Mouse (Mus musculus) heart, embryonic 13.5 days (tissue): ENCODE results near the gene Mpg. TPM values are rescaled to one million over a fixed set of nuclear protein-coding genes. Genes with fewer than 3 reads are reported as not detected.
A peak's percentile ranks its signal among the peaks of the same experiment; 100 is the strongest.

Experiments used
- ATAC-seq: fragments of 200-750 bp; cut with Nextera tagmentation; 2 replicates; pipeline ENCODE4 v1.8.0; 2017; ENCODE audit warnings: moderate TSS enrichment; ENCODE audit not compliant: insufficient number of reproducible peaks, low FRiP score, low TSS enrichment; ENCODE audit errors: extremely low read depth
- H3K27ac ChIP-seq: fragments of 300-500 bp; sonication (generic); replicated peaks from 2 replicates; pipeline ENCODE4 v1.5.1; 2015; ENCODE audit warnings: moderate library complexity, mild to moderate bottlenecking, inconsistent platforms
- H3K27me3 ChIP-seq: fragments of 300-500 bp; sonication (generic); replicated peaks from 2 replicates; pipeline ENCODE4 v1.6.1; 2015; ENCODE audit warnings: mild to moderate bottlenecking, inconsistent platforms
- H3K36me3 ChIP-seq: fragments of 300-500 bp; sonication (generic); 2 replicates; pipeline ENCODE4 v1.6.1; 2015; ENCODE audit warnings: mild to moderate bottlenecking, inconsistent platforms
- H3K4me1 ChIP-seq: fragments of 300-500 bp; sonication (generic); 2 replicates; pipeline ENCODE4 v1.6.1; 2015; ENCODE audit warnings: inconsistent platforms
- H3K4me2 ChIP-seq: fragments of 300-500 bp; sonication (generic); 2 replicates; pipeline ENCODE4 v1.6.1; 2015; ENCODE audit warnings: inconsistent platforms, mild to moderate bottlenecking, moderate library complexity
- H3K4me3 ChIP-seq: fragments of 300-500 bp; sonication (generic); 2 replicates; pipeline ENCODE4 v1.5.1; 2015; ENCODE audit warnings: moderate library complexity, mild to moderate bottlenecking, inconsistent platforms
- H3K9ac ChIP-seq: fragments of 300-500 bp; sonication (generic); 2 replicates; pipeline ENCODE4 v1.6.1; 2015; ENCODE audit warnings: inconsistent platforms, mild to moderate bottlenecking, moderate library complexity
- H3K9me3 ChIP-seq: fragments of 300-500 bp; sonication (generic); 2 replicates; pipeline ENCODE4 v1.6.1; 2016; ENCODE audit warnings: inconsistent platforms
- WGBS: fragments of 180-500 bp; shearing (Covaris S2); methylation state at CpG from one replicate; pipeline ENCODE4 v1.1.7; 2015; ENCODE audit warnings: mixed read lengths; 5-methylcytosine and 5-hydroxymethylcytosine counted together
- polyA plus RNA-seq: library from polyadenylated mRNA; unstranded; fragments of >200 nt; fragmentation: Nextera tagmentation; extraction: Ambion mirVana; gene quantifications from 2 replicates; pipeline ENCODE4 v1.2.1, GENCODE M21; 2015

Mpg gene
- polyA plus RNA-seq, 1 experiment from 2014 or later = 21.2 TPM

DNA sequence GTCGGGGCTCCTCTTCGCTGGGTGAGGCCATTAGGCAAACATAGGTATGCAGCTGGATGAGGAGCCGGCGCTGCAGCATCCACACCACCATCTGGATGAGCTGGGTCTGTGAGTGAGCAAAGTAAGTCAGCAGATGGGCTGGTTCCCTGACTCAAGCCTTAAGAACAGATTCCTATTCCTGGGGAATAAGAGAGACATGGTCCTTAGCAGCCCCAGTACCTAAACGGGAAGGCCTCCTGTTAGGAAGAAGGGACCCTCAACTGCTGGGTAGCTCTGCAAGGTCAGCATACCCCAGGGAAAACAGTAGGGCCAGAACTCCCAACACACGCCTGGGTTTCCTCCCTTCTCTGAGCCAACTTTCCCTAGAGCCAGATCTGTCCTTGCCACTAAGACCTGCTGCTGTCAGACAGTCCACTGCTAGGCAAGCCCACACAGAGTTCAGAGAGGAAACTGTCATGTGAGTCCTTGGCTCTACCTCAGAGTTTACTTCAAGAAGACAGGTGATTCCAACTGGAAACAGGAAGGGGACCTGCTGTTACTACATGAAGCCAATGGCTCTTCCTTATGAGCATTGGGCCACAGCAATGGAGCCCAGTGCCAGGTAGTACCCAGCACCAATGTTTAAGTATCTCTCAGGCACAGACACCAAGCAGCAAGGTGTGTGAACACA lies 8.6 kb downstream of the Mpg start:
- H3K36me3 ChIP-seq = peaks cover 82% of the 10 kb centered on the region
- 88% methylated on average over 6 of the region's 6 CpGs for WGBS
- H3K9ac ChIP-seq = 0 out of 2 replicates have a peak overlapping the region, but pooled peaks have one; percentile 52

GRCm38 (mm10) chr11:32235646-32236045 lies 9.3 kb downstream of the Mpg start:
- Histone ChIP-seq H3K4me3 (no peak overlapping the region), H3K9me3 (no peaks in the 10 kb centered on the region), H3K4me2 (no peak overlapping the region), H3K27ac (peak overlapping the region; percentile 51), H3K27me3 (no peaks in the 10 kb centered on the region), H3K9ac (0 out of 2 replicates have a peak overlapping the region, but pooled peaks have one; percentile 52), H3K4me1 (peaks cover 36% of the 10 kb centered on the region), H3K36me3 (peaks cover 82% of the 10 kb centered on the region)
- no peak for ATAC-seq
- WGBS = 38% methylated on average over 3 of the region's 3 CpGs

More for the DNA sequence above, 8.6 kb downstream of the Mpg start:
- no peak overlapping the region for H3K4me2 ChIP-seq
- ATAC-seq = no peak
- no peaks in the 10 kb centered on the region for H3K9me3 ChIP-seq
- H3K4me3 ChIP-seq = no peak overlapping the region
- peaks cover 36% of the 10 kb centered on the region for H3K4me1 ChIP-seq
- peak overlapping the region; percentile 51 for H3K27ac ChIP-seq
- H3K27me3 ChIP-seq = no peaks in the 10 kb centered on the region

GRCm38 (mm10) chr11:32236132-32236531 lies 9.8 kb downstream of the Mpg start:
- H3K27ac ChIP-seq = peak overlapping the region; percentile 32; the same call in 1 of the 2 replicates
- H3K9me3 ChIP-seq = no peaks in the 10 kb centered on the region
- H3K4me2 ChIP-seq = no peak overlapping the region
- no peak for ATAC-seq
- no peaks in the 10 kb centered on the region for H3K27me3 ChIP-seq
- H3K4me3 ChIP-seq = no peak overlapping the region
- 64% methylated on average over 2 of the region's 2 CpGs for WGBS
- peaks cover 82% of the 10 kb centered on the region for H3K36me3 ChIP-seq
- H3K9ac ChIP-seq = peak overlapping the region; percentile 42; the same call in 1 of the 2 replicates
- H3K4me1 ChIP-seq = peaks cover 36% of the 10 kb centered on the region

- Histone ChIP-seq H3K27ac (no peak overlapping the region), H3K27me3 (no peaks in the 10 kb centered on the region), H3K9me3 (no peaks in the 10 kb centered on the region), H3K4me3 (no peak overlapping the region), H3K36me3 (peaks cover 82% of the 10 kb centered on the region), H3K4me2 (no peak overlapping the region), H3K9ac (peak overlapping the region; percentile 42; the same call in 1 of the 2 replicates), H3K4me1 (peaks cover 36% of the 10 kb centered on the region)
- 60% methylated on average over 9 of the region's 9 CpGs for WGBS
- no peak for ATAC-seq
Observed at GRCm38 (mm10) chr11:32236712-32237410, 10.6 kb downstream of the Mpg start.

GRCm38 (mm10) chr11:32237411-32237795 lies 11.1 kb downstream of the Mpg start:
- WGBS = 85% methylated on average over 3 of the region's 3 CpGs
- no peak overlapping the region for H3K9ac ChIP-seq
- ATAC-seq = no peak

GRCm38 (mm10) chr11:32238093-32238860 lies 12.0 kb downstream of the Mpg start:
- Histone ChIP-seq H3K27ac (no peak overlapping the region; the same call in 1 of the 2 replicates), H3K9ac (no peak overlapping the region), H3K4me3 (no peak overlapping the region), H3K4me2 (peak overlapping the region; percentile 33; the same call in 1 of the 2 replicates), H3K27me3 (no peaks in the 10 kb centered on the region), H3K9me3 (no peaks in the 10 kb centered on the region), H3K4me1 (peaks cover 43% of the 10 kb centered on the region), H3K36me3 (peaks cover 75% of the 10 kb centered on the region)
- 69% methylated on average over 5 of the region's 5 CpGs for WGBS
- ATAC-seq = peak; percentile 37; the same call in 1 of the 2 replicates

More at GRCm38 (mm10) chr11:32237411-32237795, 11.1 kb downstream of the Mpg start:
- Histone ChIP-seq H3K36me3 (peaks cover 82% of the 10 kb centered on the region), H3K27ac (no peak overlapping the region), H3K27me3 (no peaks in the 10 kb centered on the region), H3K9me3 (no peaks in the 10 kb centered on the region), H3K4me1 (peaks cover 36% of the 10 kb centered on the region), H3K4me2 (no peak overlapping the region), H3K4me3 (no peak overlapping the region)

GRCm38 (mm10) chr11:32241391-32241790 lies 15.1 kb downstream of the Mpg start:
- ATAC-seq = no peak
- H3K4me3 ChIP-seq = no peak overlapping the region
- no peak overlapping the region for H3K4me2 ChIP-seq
- no peaks in the 10 kb centered on the region for H3K9me3 ChIP-seq
- no peak overlapping the region for H3K27ac ChIP-seq
- peaks cover 40% of the 10 kb centered on the region for H3K4me1 ChIP-seq
- peaks cover 77% of the 10 kb centered on the region for H3K36me3 ChIP-seq
- H3K27me3 ChIP-seq = no peaks in the 10 kb centered on the region
- H3K9ac ChIP-seq = no peak overlapping the region

DNA sequence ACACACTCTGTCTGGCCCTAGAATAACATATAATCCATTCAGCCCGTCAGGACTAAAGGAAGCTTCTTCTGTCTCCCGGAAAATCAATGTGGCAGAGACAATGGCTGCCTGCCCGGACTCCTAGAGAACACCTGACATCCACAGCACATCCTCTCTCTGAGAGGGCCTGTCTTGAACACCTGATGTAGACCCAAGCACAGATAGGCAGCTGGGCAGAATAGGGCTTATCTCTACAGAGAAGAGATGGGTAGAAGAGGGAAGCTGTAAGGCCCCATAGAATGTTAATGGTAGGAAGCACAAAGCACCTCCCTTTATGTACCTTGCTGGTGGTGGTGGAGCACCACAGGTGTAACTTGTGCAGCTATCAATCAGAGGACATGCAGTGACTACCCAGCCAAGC lies 15.9 kb downstream of the Mpg start:
- Histone ChIP-seq H3K9me3 (no peaks in the 10 kb centered on the region), H3K36me3 (peaks cover 77% of the 10 kb centered on the region), H3K9ac (0 out of 2 replicates have a peak overlapping the region, but pooled peaks have one; percentile 19), H3K27ac (0 out of 2 replicates have a peak overlapping the region, but pooled peaks have one; percentile 80), H3K4me1 (peaks cover 32% of the 10 kb centered on the region), H3K27me3 (no peaks in the 10 kb centered on the region), H3K4me3 (no peak overlapping the region), H3K4me2 (peak overlapping the region; percentile 0; the same call in 1 of the 2 replicates)
- ATAC-seq = no peak
- 79% methylated on average over 3 of the region's 3 CpGs for WGBS

DNA sequence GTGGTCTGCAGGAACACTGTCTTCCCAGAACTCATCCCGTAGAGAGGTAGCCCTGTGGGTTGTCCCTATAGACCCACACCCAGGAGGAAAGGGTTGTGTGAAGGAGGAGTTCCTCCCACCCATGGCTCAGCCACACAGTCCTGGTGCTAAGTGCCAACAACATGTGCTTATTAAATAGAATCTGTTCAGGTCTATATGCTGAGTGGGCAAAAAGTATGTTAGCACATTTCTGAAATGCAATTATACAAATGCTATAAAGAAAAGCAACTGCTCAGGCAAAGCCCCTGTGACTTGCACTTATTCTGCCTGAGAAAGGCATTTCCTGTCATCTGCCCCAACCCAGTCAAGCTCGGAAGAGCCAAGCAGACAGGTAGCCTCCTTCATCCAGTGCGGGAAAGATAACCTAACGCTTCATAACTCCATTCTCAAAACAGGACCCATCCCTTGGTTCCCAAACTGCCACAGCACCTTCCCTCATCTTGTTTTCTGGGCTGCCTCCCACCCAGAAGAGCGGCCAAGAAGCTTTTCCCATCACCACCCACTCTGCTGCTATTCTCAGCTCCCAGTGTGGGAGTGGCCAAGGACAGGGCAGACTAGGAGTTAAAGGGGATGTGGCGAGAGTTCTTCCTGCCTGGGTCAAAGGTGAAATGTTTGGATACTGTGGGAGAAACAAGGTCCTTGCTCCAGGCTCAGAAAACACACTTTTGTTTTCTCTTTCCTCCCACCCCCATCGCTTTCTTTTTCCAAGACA lies 17.1 kb downstream of the Mpg start:
- H3K4me2 ChIP-seq = peak overlapping the region; percentile 28
- peak overlapping the region; percentile 80 for H3K27ac ChIP-seq
- H3K9ac ChIP-seq = peak overlapping the region; percentile 54; the same call in 1 of the 2 replicates
- H3K4me3 ChIP-seq = no peak overlapping the region
- peaks cover 23% of the 10 kb centered on the region for H3K4me1 ChIP-seq
- peaks cover 83% of the 10 kb centered on the region for H3K36me3 ChIP-seq
- no peak for ATAC-seq
- H3K27me3 ChIP-seq = no peaks in the 10 kb centered on the region
- WGBS = 46% methylated on average over 7 of the region's 7 CpGs
- H3K9me3 ChIP-seq = no peaks in the 10 kb centered on the region

DNA sequence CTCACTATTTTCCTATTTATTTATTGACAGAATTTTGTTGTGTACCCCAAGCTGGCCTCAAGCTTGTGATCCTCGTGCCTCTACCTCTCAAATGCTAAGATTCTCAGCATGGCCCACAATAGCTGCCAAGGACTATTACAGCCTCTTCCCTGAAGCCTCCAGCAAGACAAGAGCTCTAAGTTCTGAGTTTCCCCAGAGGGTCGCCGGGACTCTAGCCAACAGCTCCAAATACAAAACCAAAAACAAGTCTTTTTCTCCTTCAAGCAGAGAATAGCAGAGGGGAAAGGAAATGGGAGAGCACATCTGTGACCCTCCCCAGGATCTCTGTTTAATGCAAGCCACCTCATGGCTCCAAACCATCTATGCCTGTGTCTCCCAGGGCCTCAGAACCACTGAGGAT lies 17.8 kb downstream of the Mpg start:
- no peak for ATAC-seq
- Histone ChIP-seq H3K27me3 (no peaks in the 10 kb centered on the region), H3K4me1 (peaks cover 23% of the 10 kb centered on the region), H3K4me3 (no peak overlapping the region), H3K9me3 (no peaks in the 10 kb centered on the region), H3K9ac (peak overlapping the region; percentile 54; the same call in 1 of the 2 replicates), H3K36me3 (peaks cover 83% of the 10 kb centered on the region), H3K4me2 (peak overlapping the region; percentile 28), H3K27ac (peak overlapping the region; percentile 80)
- WGBS = 73% methylated on average over 3 of the region's 3 CpGs
